ENCODE assay signal across 9 mouse cellular contexts in genomic region chr16:92499324-92499723, GRCm38 (mm10). TPM values are rescaled to one million over a fixed set of nuclear protein-coding genes. Genes with fewer than 3 reads are reported as not detected.
DNase-seq lines count a peak whose midpoint lies in the region; ATAC-seq and TF ChIP-seq lines count a peak whose summit lies in the region.
"Had no signal": no experiment of that assay in that cellular context is flagged by ENCODE, and none has a peak within 500 bp of the region (broad histone marks: within the 10 kb centered on the region; RNA-seq: fewer than 3 reads in every experiment).

No protein-coding gene starts in this region.

- H3K4me3 ChIP-seq in liver, embryonic 11.5 days (ENCODE audit: low read depth, low read length) = peak overlapping the region; percentile 54
- H3K4me3 ChIP-seq in forebrain, postnatal 0 days (ENCODE audit: low read depth, low read length) = peak overlapping the region; percentile 39
- H3K4me3 ChIP-seq in liver, embryonic 14.5 days (ENCODE audit: insufficient read depth in 1 of 2, low read depth in 2 of 2, low read length in 2 of 2) = no peak overlapping the region
- H3K4me3 ChIP-seq in stomach, embryonic 15.5 days (replicated peaks) = peak overlapping the region; percentile 52

- H3K27ac ChIP-seq in liver, embryonic 11.5 days (ENCODE audit: low read depth, low read length) = no peak overlapping the region
- H3K27ac ChIP-seq in forebrain, postnatal 0 days (ENCODE audit: low read depth, low read length) = no peak overlapping the region
- no peak overlapping the region for H3K27ac ChIP-seq in liver, embryonic 14.5 days
- H3K27ac ChIP-seq in stomach, embryonic 15.5 days = no peak overlapping the region

- no peak for TF ChIP-seq EP300 in liver, embryonic 14.5 days (IDR thresholded peaks at IDR 0.05; ENCODE audit: low read depth)

- H3K9ac ChIP-seq in liver, embryonic 11.5 days (ENCODE audit: low read depth, low read length) = no peak overlapping the region
- H3K9ac ChIP-seq in forebrain, postnatal 0 days = peak overlapping the region; percentile 47; the same call in 1 of the 2 replicates
- H3K9ac ChIP-seq in liver, embryonic 14.5 days (replicated peaks) = no peak overlapping the region
- H3K9ac ChIP-seq in stomach, embryonic 15.5 days = peak overlapping the region; percentile 39; the same call in 1 of the 2 replicates

- peak overlapping the region; percentile 79 for H3K4me2 ChIP-seq in liver, embryonic 11.5 days
- H3K4me2 ChIP-seq in forebrain, postnatal 0 days (ENCODE audit: low read depth) = peak overlapping the region; percentile 74
- peak overlapping the region; percentile 51 for H3K4me2 ChIP-seq in liver, embryonic 14.5 days (ENCODE audit: low read depth)
- peak overlapping the region; percentile 91 for H3K4me2 ChIP-seq in stomach, embryonic 15.5 days

- peaks cover 44% of the 10 kb centered on the region for H3K27me3 ChIP-seq in liver, embryonic 11.5 days (replicated peaks; ENCODE audit: control insufficient read depth, insufficient read depth, low read length)
- H3K27me3 ChIP-seq in forebrain, postnatal 0 days (ENCODE audit: insufficient read depth, low read length) = peaks cover 21% of the 10 kb centered on the region
- peaks cover 45% of the 10 kb centered on the region for H3K27me3 ChIP-seq in liver, embryonic 14.5 days (ENCODE audit: control insufficient read depth, insufficient read depth, low read length)
- peaks cover 22% of the 10 kb centered on the region for H3K27me3 ChIP-seq in stomach, embryonic 15.5 days (replicated peaks)

- no peak for TF ChIP-seq CTCF in forebrain, postnatal 0 days (IDR thresholded peaks at IDR 0.05; ENCODE audit: low read depth)
- no peak for TF ChIP-seq CTCF in liver, embryonic 14.5 days (IDR thresholded peaks at IDR 0.05; ENCODE audit: low read depth)

- H3K4me1 ChIP-seq in liver, embryonic 11.5 days (replicated peaks; ENCODE audit: control insufficient read depth, insufficient read depth, low read length) = peaks cover 8% of the 10 kb centered on the region; the same call in 1 of the 2 replicates
- peaks cover 2% of the 10 kb centered on the region for H3K4me1 ChIP-seq in forebrain, postnatal 0 days (ENCODE audit: insufficient read depth)
- H3K4me1 ChIP-seq in liver, embryonic 14.5 days (replicated peaks; ENCODE audit: control insufficient read depth in 2 of 2, insufficient read depth in 2 of 2, low read length in 1 of 2) = peaks cover 3 to 5% of the 10 kb centered on the region in 2 experiments
- peaks cover 16% of the 10 kb centered on the region for H3K4me1 ChIP-seq in stomach, embryonic 15.5 days

- intact Hi-C loops in gastrocnemius, postnatal 14 days (cut with DNase I; ENCODE audit: low total_unique reads) = no loop called here

- H3K9me3 ChIP-seq in liver, embryonic 11.5 days (ENCODE audit: control insufficient read depth, low read length) = no peaks in the 10 kb centered on the region
- no peaks in the 10 kb centered on the region for H3K9me3 ChIP-seq in forebrain, postnatal 0 days (ENCODE audit: low read length)
- H3K9me3 ChIP-seq in liver, embryonic 14.5 days (ENCODE audit: control insufficient read depth, low read length) = no peaks in the 10 kb centered on the region
- H3K9me3 ChIP-seq in stomach, embryonic 15.5 days = no peaks in the 10 kb centered on the region

- DNase-seq in liver, embryonic 11.5 days (ENCODE audit: low spot score) = no peak
- no peak for DNase-seq in liver
- no peak for DNase-seq in forebrain, postnatal 0 days
- DNase-seq in liver, embryonic 14.5 days (ENCODE audit: low read depth in 3 of 3, low spot score in 3 of 3) = no peak
- no peak for DNase-seq in gastrocnemius, postnatal 4 days (ENCODE audit: low spot score in 2 of 2)
- no peak for DNase-seq in gastrocnemius, postnatal 14 days
- no peak for DNase-seq in thymus, postnatal 10 days (ENCODE audit: low spot score in 2 of 2)

- no peak for ATAC-seq in liver, embryonic 11.5 days (replicated peaks; ENCODE audit: low FRiP score)
- no peak for ATAC-seq in forebrain, postnatal 0 days
- no peak for ATAC-seq in liver, embryonic 14.5 days (ENCODE audit: insufficient read depth)
- no peak for ATAC-seq in stomach, embryonic 15.5 days (ENCODE audit: insufficient read depth, low FRiP score, low read depth)

- 23% methylated on average over 15 of the region's 15 CpGs for WGBS in liver, embryonic 11.5 days
- 19% methylated on average over 15 of the region's 15 CpGs for WGBS in forebrain, postnatal 0 days
- 17% methylated on average over 15 of the region's 15 CpGs for WGBS in liver, embryonic 14.5 days (ENCODE audit: insufficient replicate concordance)
- WGBS in stomach, embryonic 15.5 days = 19% methylated on average over 15 of the region's 15 CpGs

- no peaks in the 10 kb centered on the region for H3K36me3 ChIP-seq in liver, embryonic 11.5 days (ENCODE audit: control insufficient read depth, insufficient read depth, low read length)
- no peaks in the 10 kb centered on the region for H3K36me3 ChIP-seq in forebrain, postnatal 0 days (ENCODE audit: insufficient read depth)
- no peaks in the 10 kb centered on the region for H3K36me3 ChIP-seq in liver, embryonic 14.5 days (replicated peaks; ENCODE audit: control insufficient read depth, insufficient read depth, low read depth)
- no peaks in the 10 kb centered on the region for H3K36me3 ChIP-seq in stomach, embryonic 15.5 days
- H3K36me3 ChIP-seq: G1E had no signal

RNA-seq across cellular contexts. Expression of gene Clic6, which starts 13.8 kb away (rescaled TPM):
- polyA plus RNA-seq in liver, embryonic 11.5 days (2014; fragmentation: Nextera tagmentation; extraction: Ambion mirVana) = 1.5 and 1.6 TPM in 2 replicates
- 3.5 and 5.5 TPM in 2 replicates for total RNA-seq in forebrain, postnatal 0 days (2014; rRNA removed)
- 3.7 and 6.2 TPM in 2 replicates for polyA plus RNA-seq in forebrain, postnatal 0 days (2015; fragmentation: Nextera tagmentation; extraction: Ambion mirVana)
- polyA plus RNA-seq in liver, embryonic 14.5 days (2012; rRNA removed) = 0.14 and 0.28 TPM in 2 replicates
- polyA plus RNA-seq in liver, embryonic 14.5 days (2014; fragmentation: Nextera tagmentation; extraction: Ambion mirVana) = 0.11 and 0.13 TPM in 2 replicates
- 38.5 and 43.9 TPM in 2 replicates for polyA plus RNA-seq in stomach, embryonic 15.5 days (2015; fragmentation: Nextera tagmentation; extraction: Ambion mirVana)
- total RNA-seq in gastrocnemius, postnatal 4 days (2021) = under 1 TPM; 0.20 to 0.23 TPM
- under 1 TPM in 1 of 2 experiments, not detected in 1; 0.08 TPM for total RNA-seq in gastrocnemius, postnatal 14 days (2021)

RNA-seq across cellular contexts. Expression of gene Rcan1, which starts 28.7 kb away (rescaled TPM):
- 21.6 and 21.9 TPM in 2 replicates for polyA plus RNA-seq in liver, embryonic 11.5 days (2014; fragmentation: Nextera tagmentation; extraction: Ambion mirVana)
- total RNA-seq in forebrain, postnatal 0 days (2014; rRNA removed) = 72.3 and 83.8 TPM in 2 replicates
- polyA plus RNA-seq in forebrain, postnatal 0 days (2015; fragmentation: Nextera tagmentation; extraction: Ambion mirVana) = 50.3 and 52.2 TPM in 2 replicates
- 4.5 and 6.2 TPM in 2 replicates for polyA plus RNA-seq in liver, embryonic 14.5 days (2012; rRNA removed)
- polyA plus RNA-seq in liver, embryonic 14.5 days (2014; fragmentation: Nextera tagmentation; extraction: Ambion mirVana) = 8.7 and 9.8 TPM in 2 replicates
- 24.5 TPM in 2 replicates for polyA plus RNA-seq in stomach, embryonic 15.5 days (2015; fragmentation: Nextera tagmentation; extraction: Ambion mirVana)
- total RNA-seq in gastrocnemius, postnatal 4 days (2021) = 10 to 100 TPM; 31.1 to 37.8 TPM
- total RNA-seq in gastrocnemius, postnatal 14 days (2021) = 10 to 100 TPM; 42.3 to 60.5 TPM

Comparison
In these comparisons a context has a peak if more than half of its experiments do, and no peak if none do; other contexts are left out.
1. H3K4me3 ChIP-seq: peak in liver, embryonic 11.5 days (single experiment), forebrain, postnatal 0 days (single experiment) and stomach, embryonic 15.5 days (single experiment); none in liver, embryonic 14.5 days (0 of 2).
2. H3K9ac ChIP-seq: peak in forebrain, postnatal 0 days (single experiment) and stomach, embryonic 15.5 days (single experiment); none in liver, embryonic 11.5 days (single experiment) and liver, embryonic 14.5 days (single experiment).
3. Peak in every context shown above with its lines, with median percentiles within 50 percentile points of each other: H3K4me2 ChIP-seq.